Mouse (Mus musculus) spleen, postnatal 14 days (tissue): ENCODE data around the gene Camk1d.
"Not testable (repeated sequence)": the region's sequence is repeated elsewhere in the genome, so short reads cannot be mapped to it uniquely, and the experiment has no call there.

ENCODE experiments used
- DNase-seq, 2 experiments: peaks; one replicate each; pipeline ENCODE4 v3.0.0; 2021 to 2022; ENCODE audit warnings: low spot score in 2 of 2

The Camk1d gene

DNA sequence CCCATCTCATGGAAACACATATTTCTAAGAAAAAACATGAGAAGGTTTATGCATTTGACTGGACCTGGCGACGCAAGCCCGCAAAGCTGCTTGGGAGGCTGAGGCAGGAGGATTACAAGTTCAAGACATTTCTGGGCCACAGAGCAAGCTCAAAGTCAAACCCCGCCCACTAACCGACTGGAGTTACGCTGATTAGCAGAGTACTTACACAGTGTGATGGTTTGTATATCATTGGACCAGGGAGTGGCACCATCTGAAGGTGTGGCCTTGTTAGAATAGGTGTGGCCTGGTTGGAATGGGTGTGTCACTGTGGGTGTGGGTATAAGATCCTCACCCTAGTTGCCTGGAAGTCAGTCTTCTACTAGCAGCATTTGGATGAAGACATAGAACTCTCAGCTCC lies 465.1 kb downstream of the Camk1d start:
- DNase-seq = not testable (repeated sequence)
